Mouse (Mus musculus) right cerebral cortex, postnatal 4 days (tissue): ENCODE results near the gene Casp8.
A peak's percentile ranks its signal among the peaks of the same experiment; 100 is the strongest.
"Not testable (repeated sequence)": the region's sequence is repeated elsewhere in the genome, so short reads cannot be mapped to it uniquely, and the experiment has no call there.

Experiments
- DNase-seq: peaks from one replicate; pipeline ENCODE4 v3.0.0-alpha.2; 2022

Gene Casp8

DNA sequence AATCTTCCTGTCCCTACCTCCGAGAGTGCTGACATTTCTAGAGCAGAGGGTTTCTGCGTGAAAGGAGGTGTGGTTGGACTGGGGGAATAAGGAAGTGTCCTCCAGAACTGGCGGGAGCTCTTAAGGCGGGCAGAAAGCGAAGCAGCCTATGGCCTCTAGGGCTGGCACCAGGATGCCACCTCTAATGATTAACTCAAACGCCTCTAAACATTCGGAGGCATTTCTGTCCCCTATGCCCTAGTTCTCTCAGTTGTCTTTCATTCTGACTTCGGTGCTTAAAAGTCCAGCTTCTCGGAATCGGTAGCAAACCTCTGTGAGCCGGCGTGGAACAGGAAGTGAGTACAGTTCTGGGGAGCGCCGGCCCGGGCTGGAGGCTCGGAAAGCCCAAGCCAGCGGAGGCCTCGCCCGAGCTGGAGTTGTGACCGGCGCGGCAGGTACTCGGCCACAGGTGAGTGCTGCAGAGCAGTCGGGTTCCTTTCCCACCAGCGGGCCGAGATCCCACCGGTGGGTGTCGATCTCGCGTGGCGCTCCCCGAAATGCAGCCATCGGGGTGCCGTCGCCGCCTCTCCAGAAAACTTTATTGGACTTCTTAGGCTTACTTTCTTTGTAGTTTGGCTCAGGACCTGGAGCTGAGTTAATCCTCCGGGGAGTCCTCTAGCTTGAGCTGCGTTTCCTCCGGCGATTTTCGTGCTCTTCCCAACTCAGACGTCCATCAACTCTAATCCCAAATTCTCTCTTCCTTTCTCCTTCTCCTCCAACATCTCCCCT lies at the start of gene Casp8:
Gene Casp8 (plus strand): TSS at position 84 of the 768 bp plus-strand sequence.
- no peak for DNase-seq

DNA sequence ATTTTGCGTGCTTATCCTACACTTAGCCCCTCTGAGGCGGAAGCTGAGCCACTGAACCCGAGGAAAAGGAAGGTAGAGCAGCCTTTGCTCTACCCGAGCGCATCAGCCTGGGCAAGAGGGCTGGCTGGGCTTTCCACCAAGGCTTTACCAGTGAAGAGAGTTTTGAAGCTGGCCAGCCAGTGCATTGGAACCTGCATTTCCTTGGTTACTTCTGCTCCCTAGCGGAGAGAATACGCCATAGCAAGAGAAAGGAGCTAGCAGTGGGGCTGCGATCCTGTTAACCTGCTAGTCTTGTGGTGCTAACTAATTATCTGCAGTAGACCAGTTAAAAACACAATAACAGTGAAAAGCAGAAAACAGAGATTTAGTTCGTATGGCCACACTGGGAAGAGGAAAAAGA lies 48.3 kb upstream of the Casp8 start:
- peak; percentile 40 for DNase-seq

- no peak for DNase-seq
Measured at GRCm38 (mm10) chr1:58759451-58759850, 35.7 kb upstream of the Casp8 start.

DNA sequence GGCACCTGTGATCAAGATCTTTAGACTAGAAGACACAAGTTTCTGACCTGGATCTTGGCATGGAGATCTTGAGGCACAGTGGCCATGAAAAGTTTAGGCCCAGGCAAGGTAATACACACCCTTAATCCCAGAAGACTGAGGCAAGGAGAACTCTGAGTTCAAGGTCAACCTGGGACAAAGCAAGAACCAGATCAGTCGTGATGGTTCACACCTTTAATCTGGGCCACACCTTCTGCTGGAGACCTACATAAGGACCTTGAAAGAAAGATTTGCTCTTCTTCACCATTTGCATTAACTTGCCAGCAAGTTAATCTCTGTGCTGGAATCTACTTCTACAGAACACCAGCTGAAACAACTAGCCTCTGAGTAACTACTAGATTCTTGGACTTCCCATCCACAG lies 34.6 kb upstream of the Casp8 start:
- DNase-seq, result no peak

DNA sequence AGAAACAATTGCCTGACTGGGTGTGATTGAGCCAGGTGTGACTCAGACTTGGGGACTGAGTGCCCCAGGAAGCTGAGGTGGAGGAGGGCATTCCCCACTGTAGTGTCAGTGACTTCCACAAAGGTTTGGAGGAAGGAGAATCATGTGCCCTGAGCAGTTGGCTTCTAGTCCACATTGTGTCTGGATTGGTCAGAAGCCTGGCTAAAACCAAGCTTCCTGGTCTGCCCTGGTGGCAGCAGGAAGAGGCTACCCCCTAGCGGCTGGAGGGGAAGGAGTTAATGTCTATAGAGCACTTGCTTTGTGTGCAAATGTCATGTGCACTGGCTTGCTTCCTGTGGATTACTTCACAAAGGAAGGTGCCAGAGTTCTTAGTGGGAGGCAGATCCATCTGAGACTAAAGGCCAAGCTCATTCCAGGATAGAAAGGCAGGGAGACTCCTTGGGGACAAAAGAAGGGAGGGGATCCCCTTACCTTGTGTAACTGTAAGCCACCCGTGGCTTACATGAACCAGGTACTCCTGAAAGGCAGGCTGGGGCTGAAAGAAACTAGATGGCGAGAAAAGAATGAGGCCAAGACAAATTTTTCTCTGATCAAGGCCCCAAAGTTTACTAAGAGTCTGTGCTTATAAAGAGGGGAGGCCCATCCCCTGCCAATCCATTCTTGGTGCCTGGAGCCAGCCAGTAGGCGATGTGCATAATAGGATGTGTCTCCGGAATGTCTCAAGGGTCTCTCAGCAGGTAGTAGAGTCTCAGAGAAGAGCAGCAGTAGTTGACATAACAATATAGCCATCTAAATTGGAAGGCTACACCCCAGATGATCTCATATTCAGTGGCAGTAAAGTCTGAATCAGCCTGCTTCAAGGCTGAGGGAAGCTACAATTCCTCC lies 33.5 kb upstream of the Casp8 start:
- DNase-seq, result not testable (repeated sequence)

- no peak for DNase-seq
Measured at GRCm38 (mm10) chr1:58762576-58762975, 32.6 kb upstream of the Casp8 start.

DNA sequence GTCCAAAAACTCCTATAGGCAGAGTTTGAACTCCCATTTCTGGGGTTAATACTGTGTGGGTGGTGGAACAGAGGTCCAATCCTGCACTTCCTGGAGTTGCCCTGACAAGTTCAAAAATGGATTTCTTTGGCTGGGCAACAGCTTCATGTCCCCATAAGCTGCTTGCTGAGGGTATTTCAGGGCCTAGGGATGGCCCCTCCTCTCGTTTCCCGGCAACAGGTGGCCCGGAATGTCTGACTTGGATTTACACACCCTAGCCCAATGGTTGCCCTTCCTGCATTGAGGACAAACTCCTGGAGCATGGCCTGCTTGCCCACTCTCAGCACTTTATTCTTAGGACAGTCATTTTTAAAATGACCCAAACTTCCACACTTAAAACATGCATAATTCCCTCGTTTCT lies 28.7 kb upstream of the Casp8 start:
- not testable (repeated sequence) for DNase-seq

- no peak for DNase-seq
Measured at GRCm38 (mm10) chr1:58769136-58769535, 26.0 kb upstream of the Casp8 start.

GRCm38 (mm10) chr1:58769701-58770100 lies 25.5 kb upstream of the Casp8 start:
- no peak for DNase-seq

DNA sequence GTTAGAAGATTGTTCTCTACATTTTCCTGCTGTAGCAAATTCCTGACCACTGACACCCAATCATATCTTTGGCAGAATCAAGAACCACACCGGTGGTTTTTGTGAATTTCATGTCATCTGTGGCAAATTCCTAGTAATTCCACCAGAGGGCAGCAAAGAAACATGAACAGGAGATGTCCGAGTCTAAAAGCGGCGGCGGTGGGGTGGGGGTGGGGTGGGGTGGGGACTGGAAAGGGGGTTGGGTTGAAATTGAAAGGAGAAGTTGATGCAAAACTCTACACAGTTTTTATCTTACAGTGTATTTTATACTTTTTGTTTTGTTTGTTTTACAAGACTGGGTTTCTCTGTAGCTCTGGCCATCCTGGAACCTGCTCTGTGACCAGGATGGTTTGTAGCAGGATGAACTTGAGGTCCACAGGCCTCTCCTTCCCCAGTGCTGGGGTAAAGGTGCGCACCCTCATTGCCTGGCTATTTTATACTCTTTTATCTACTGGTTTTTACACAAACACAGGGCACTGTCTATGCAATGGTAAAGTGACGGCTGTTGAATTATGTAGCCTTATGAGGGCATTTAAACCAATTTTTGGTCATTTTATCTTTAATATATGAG lies 25.0 kb upstream of the Casp8 start:
- no peak for DNase-seq

GRCm38 (mm10) chr1:58772084-58772483 lies 23.1 kb upstream of the Casp8 start:
- DNase-seq, result no peak

DNA sequence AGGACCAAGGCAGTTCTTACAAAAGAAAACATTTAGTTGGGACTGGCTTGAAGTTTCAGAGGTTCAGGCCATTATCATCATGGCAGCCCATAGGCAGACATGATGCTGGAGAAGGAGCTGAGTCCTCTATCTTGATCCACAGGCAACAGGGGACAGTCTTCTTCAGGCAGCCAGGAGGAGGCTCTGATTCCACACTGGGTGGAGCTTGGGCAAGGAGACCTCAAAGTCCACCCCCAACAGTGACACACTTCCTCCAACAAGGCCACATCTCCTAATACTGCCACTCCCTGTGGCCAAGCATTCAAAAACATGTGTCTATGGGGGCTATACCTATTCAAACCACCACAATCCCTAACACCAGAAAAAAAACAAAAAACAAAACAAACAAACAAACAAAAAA lies 21.9 kb upstream of the Casp8 start:
- DNase-seq, result no peak

GRCm38 (mm10) chr1:58773905-58774304 lies 21.3 kb upstream of the Casp8 start:
- DNase-seq, result no peak

GRCm38 (mm10) chr1:58775361-58775760 lies 19.8 kb upstream of the Casp8 start:
- DNase-seq, result no peak

DNA sequence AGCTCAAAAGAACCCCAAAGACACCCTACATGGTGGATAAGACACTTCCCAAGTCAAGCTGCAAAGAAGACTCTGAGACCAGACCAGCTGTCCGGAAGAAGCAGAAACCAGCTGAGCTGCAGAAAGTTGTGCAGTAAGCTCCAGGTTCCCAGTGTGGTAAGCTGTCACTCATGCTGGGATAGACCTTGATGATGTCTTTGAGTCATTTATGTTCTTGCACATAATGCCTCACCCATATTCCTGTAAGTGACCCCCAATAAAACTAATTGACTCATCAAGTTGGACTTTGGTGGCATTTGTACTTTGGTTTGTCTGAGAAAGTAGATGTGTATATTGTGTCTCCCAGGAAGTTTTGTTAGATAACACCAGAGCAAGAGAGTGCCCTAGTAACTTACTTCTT lies 17.6 kb upstream of the Casp8 start:
- no peak for DNase-seq

- no peak for DNase-seq
Measured at GRCm38 (mm10) chr1:58778226-58778625, 16.9 kb upstream of the Casp8 start.

DNA sequence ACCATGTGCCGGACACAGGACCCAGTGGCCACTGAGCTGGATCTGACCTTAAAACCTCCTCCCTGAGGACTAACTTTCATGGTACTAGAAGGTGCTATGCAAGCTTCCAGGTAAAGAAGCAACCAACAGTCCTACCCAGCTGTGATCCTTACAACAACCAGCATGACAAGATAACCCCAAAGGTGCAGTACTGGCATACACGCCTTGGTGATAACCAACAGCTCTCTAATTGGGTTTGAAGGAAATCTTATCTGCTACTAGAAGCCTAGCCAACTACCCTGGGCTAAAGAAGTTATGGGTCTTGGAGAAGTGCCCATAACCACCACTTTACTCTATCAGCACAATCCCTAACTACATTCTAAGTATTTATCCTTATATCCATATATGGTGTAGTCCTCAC lies 8.9 kb upstream of the Casp8 start:
- no peak for DNase-seq

DNA sequence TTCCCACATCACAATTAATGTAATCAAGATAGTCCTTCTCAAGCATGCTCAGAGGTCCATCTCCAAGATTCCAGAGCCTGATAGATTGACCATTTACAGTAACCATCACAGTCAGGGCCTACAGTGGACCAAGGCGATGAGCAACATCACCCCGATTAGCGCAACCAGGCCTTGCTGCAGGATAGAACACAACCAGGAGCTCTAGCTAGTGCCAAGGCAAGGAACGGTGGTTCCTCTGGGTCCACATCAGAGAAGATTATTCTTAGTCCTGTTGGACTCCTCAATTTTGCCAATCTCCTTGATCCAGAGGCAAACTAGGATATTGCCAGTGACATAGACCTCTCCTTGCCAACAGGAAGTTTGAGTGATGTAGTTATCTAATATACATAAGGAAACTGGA lies 6.8 kb upstream of the Casp8 start:
- no peak for DNase-seq

GRCm38 (mm10) chr1:58794705-58795104 lies 469 bp upstream of the Casp8 start:
- no peak for DNase-seq

GRCm38 (mm10) chr1:58796059-58796363 lies 837 bp downstream of the Casp8 start:
- DNase-seq, result no peak

GRCm38 (mm10) chr1:58796853-58797252 lies 1.7 kb downstream of the Casp8 start:
- DNase-seq, result no peak

DNA sequence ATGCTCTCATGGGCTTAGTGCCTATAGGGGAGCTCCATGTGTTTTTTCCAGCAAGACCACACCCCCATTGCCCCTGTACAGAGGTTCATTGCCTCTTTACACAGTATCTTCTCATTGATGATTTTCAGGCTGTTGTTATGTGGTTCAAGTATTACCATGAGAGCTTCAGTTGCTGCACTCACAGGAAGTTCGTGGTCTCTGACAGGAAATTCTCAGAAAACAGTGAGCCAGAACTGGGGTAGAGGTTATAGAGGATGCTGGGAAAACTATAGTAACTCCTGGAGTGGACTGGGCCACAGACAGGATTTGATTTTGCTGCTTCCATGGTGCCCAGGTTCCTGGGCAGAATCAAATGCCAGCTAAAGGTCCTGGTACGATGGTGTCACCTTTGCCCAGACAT lies 2.2 kb downstream of the Casp8 start:
- no peak for DNase-seq

DNA sequence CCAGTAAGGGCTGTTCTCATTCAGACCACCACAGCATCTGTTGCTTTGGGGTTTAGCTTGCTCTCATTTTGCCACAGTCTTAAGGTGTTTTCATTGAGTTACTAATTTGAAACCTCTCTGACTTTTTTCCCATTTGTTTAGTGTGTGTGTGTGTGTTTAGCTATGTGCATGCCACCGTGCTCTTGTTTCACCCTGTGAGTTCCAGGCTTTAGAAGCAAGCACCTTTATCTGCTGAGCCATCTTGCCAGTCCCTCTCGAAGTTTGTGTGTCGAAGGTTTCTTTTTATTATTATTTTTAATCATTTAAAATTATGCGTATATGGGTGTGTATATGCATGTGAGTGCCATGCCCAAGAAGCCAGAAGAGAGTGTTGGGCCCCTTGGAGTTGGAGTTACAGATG lies 3.7 kb downstream of the Casp8 start:
- DNase-seq, result no peak

DNA sequence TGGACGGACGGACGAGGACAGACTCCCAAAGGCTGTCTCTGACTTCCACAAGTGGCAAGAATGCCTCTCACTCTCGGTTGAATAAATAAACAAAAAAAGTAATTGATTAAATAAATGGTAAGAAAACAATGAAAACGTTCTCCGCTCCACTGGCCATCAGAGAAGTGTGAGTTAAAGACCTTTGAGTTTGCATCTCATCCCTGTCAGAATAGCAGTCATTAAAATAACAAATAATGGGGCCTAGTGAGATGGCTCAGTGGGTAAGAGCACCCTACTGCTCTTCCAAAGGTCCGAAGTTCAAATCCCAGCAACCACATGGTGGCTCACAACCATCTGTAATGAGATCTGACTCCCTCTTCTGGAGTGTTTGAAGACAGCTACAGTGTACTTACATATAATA lies 5.5 kb downstream of the Casp8 start:
- DNase-seq, result not testable (repeated sequence)
